Mouse (Mus musculus) E14TG2a.4 (cell line): ENCODE results near the gene Notch4.
A peak's percentile ranks its signal among the peaks of the same experiment; 100 is the strongest.
"Not testable (repeated sequence)": the region's sequence is repeated elsewhere in the genome, so short reads cannot be mapped to it uniquely, and the experiment has no call there.

Experiments
- H3K27me3 ChIP-seq: 2 replicates; pipeline ENCODE4 v1.6.1; 2014; ENCODE audit warnings: low read length, control low read depth; ENCODE audit not compliant: insufficient read depth
- H3K36me3 ChIP-seq: 2 replicates; pipeline ENCODE4 v1.6.1; 2014; ENCODE audit warnings: low read length, control low read depth; ENCODE audit not compliant: insufficient read depth
- H3K4me1 ChIP-seq: replicated peaks from 2 replicates; pipeline ENCODE4 v1.6.1; 2014; ENCODE audit warnings: low read depth, low read length, control low read depth
- H3K4me3 ChIP-seq: replicated peaks from 2 replicates; pipeline ENCODE4 v1.5.1; 2014; ENCODE audit warnings: mild to moderate bottlenecking, low read length
- H3K9me3 ChIP-seq: 2 replicates; pipeline ENCODE4 v1.6.1; 2014; ENCODE audit warnings: low read length, control low read depth
- CTCF ChIP-seq: conservative IDR thresholded peaks from 2 replicates; pipeline ENCODE4 v1.5.1; 2014; ENCODE audit warnings: low read length
- NANOG ChIP-seq: IDR thresholded peaks from 2 replicates; pipeline ENCODE4 v1.6.1; 2014; ENCODE audit warnings: borderline replicate concordance, low read length, mixed read lengths
- POU5F1 ChIP-seq: IDR thresholded peaks from 2 replicates; pipeline ENCODE4 v1.6.1; 2014; ENCODE audit warnings: low read length, borderline replicate concordance

The Notch4 gene

DNA sequence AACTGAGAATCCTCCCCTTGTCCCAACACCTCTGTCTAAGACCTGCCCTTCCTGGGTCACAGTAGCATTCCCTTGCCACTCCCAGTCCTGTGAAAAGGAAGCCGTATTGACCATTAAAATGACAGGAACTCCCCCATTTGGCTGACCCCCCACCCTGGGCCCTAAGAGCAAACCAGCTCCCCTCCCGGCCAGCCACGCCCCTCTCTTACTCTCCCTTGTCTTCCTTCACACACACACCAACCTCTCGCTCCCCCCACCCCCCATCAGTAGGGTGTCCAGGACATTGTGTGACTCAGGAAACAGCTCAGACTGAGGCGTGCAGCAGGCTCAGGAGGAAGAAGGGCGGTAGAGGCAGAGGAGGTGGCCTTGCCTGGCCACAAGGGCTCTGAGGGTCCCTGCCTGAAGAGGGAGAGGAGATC lies at the start of gene Notch4:
Gene Notch4 (plus strand): TSS at position 266 of the 419 bp plus-strand sequence.
- no peak for TF ChIP-seq CTCF
- Histone ChIP-seq H3K9me3 (no peaks in the 10 kb centered on the region), H3K4me1 (peaks cover 84% of the 10 kb centered on the region), H3K4me3 (peak within 1 kb of the TSS; percentile 80), H3K36me3 (peaks cover 38% of the 10 kb centered on the region), H3K27me3 (no peaks in the 10 kb centered on the region)

DNA sequence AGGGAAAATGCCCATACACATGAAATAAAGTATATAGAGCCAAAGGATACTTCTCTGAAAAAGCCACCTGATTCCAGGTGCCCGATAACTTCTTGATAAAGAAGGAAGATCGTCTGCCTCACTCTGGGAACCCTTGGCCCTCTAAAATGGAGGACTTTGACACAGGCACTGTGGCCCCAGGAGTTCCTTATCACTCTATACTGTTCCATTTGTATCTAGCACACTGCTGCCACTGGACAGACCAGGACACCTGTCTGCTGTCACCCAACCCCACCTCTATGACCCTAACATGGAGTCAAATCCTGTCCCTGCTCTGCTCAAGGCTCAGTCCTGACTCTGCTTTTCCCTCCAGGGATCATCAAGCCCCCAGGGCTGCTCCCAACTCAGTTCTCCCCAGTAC lies 47.6 kb upstream of the Notch4 start:
- Histone ChIP-seq H3K27me3 (peaks cover 11% of the 10 kb centered on the region; the same call in 1 of the 2 replicates), H3K9me3 (no peaks in the 10 kb centered on the region), H3K4me1 (no peaks in the 10 kb centered on the region), H3K4me3 (no peak overlapping the region), H3K36me3 (no peaks in the 10 kb centered on the region)
- TF ChIP-seq POU5F1 (no peak), NANOG (no peak), CTCF (no peak)

DNA sequence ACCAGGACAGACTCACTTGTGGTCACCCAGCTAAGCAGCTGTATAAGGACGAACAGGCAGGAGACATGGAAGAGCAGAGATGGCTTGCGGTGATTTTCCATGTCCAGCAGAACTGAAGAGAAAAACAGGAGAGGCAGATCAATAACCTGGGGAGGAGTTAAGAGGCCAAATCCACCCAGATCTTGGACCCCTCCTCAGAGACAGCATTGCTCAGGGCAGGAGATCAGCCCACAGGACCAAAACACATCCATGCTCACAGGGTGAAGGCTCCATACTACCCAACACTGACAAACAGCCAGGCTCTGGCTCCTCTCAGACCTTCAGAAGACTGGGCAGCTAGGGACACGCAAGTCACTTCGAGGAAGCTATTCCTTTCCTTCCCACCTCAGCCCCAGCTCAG lies 46.8 kb upstream of the Notch4 start, which contains the start of gene Btnl6:
Gene Btnl6 (minus strand): TSS at position 101 of the 400 bp plus-strand sequence.
- Histone ChIP-seq H3K4me1 (no peaks in the 10 kb centered on the region), H3K27me3 (peaks cover 11% of the 10 kb centered on the region; the same call in 1 of the 2 replicates), H3K36me3 (no peaks in the 10 kb centered on the region), H3K4me3 (no peak within 1 kb of the TSS), H3K9me3 (no peaks in the 10 kb centered on the region)
- TF ChIP-seq NANOG (no peak), CTCF (no peak), POU5F1 (no peak)

DNA sequence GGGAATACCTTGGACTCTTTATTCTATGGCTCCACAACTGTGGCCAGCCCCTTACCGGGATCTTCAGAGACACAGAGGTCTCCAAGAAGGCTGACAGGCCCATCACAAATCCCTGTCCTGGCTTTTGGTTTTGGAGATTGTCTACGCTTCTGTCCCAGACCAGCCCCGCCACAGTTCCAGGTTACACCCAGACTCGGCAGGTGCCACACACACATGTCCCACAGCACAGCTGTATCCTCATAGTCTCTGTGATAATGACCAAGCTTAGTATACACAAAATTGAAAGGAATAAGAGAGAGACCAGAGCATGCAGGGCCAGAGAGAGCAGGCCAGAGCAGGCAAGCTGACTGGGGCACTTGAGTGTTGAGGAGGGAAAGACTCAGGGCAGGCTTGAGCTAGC lies 46.3 kb upstream of the Notch4 start:
- no peaks in the 10 kb centered on the region for H3K4me1 ChIP-seq
- peaks cover 11% of the 10 kb centered on the region; the same call in 1 of the 2 replicates for H3K27me3 ChIP-seq
- no peaks in the 10 kb centered on the region for H3K9me3 ChIP-seq
- no peaks in the 10 kb centered on the region for H3K36me3 ChIP-seq
- TF ChIP-seq POU5F1 (no peak), CTCF (no peak), NANOG (no peak)
- H3K4me3 ChIP-seq = no peak overlapping the region

DNA sequence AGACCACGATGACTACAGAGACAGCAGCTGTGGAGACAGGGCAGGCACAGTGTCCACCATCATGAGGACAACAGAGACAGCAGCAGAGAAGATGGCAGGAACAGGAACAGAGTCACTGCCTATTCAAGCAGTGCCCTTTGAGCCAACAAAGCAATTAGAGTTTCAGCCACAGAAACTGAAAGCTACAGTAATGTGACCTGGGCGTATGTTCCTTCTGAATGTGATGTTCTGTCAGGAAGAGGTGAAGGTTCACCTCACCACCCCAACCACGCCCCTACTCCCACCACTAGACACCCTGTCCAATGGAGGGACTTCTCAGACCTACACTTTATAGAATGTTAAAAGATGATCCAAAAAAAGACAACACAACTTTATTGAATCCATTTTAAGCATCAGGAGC lies 45.5 kb upstream of the Notch4 start:
- not testable (repeated sequence) for H3K4me3 ChIP-seq, H3K4me1 ChIP-seq, H3K36me3 ChIP-seq, H3K9me3 ChIP-seq
- H3K27me3 ChIP-seq = peaks cover 11% of the 10 kb centered on the region; the same call in 1 of the 2 replicates

DNA sequence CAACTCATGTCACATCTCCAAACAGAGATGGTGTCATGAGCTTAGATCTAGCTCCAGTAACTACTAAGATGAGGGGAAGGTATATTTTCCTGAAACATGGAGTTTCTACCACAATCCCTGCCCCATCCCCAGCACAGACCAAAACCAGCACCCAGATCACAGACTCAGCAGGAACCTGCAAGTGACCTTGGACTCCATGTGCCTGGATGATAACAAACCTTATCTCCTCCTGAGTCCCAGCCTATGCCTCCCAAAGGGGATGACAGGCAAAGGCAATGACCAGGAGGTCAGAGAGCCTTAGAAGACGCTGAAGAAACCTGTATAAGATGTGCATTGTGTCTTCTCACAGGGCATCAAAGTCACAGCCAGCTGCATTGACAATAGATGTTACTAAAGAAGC lies 45.1 kb upstream of the Notch4 start:
- H3K4me1 ChIP-seq = no peaks in the 10 kb centered on the region
- H3K36me3 ChIP-seq = no peaks in the 10 kb centered on the region
- no peak overlapping the region for H3K4me3 ChIP-seq
- no peak for TF ChIP-seq CTCF
- no peak for TF ChIP-seq NANOG
- no peak for TF ChIP-seq POU5F1
- no peaks in the 10 kb centered on the region for H3K9me3 ChIP-seq
- H3K27me3 ChIP-seq = peaks cover 8% of the 10 kb centered on the region; the same call in 1 of the 2 replicates

DNA sequence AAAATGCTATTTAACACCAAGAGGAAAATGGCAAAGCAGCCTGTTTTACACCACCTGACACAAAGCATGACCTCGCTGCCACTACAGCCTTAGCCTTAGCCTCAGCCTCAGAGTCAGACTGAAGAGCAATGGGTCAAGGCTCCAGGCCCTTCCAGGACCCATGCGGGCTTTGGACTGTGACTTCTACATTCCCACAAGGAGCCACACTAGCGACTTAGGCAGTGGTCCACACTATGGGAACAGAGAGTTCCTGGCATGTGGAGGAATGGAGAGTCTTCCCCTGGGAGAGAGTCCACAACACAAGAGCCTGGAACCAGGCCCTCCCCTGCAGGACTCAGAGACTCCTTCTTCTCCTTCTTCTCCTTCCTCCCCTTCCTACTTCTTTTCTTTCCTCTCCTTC lies 31.4 kb upstream of the Notch4 start:
- Histone ChIP-seq H3K4me1 (no peaks in the 10 kb centered on the region; the same call in 1 of the 2 replicates), H3K9me3 (peaks cover 25% of the 10 kb centered on the region), H3K36me3 (peaks cover 21% of the 10 kb centered on the region), H3K4me3 (no peak overlapping the region), H3K27me3 (no peaks in the 10 kb centered on the region)
- TF ChIP-seq NANOG = no peak
- TF ChIP-seq POU5F1 = no peak
- no peak for TF ChIP-seq CTCF

DNA sequence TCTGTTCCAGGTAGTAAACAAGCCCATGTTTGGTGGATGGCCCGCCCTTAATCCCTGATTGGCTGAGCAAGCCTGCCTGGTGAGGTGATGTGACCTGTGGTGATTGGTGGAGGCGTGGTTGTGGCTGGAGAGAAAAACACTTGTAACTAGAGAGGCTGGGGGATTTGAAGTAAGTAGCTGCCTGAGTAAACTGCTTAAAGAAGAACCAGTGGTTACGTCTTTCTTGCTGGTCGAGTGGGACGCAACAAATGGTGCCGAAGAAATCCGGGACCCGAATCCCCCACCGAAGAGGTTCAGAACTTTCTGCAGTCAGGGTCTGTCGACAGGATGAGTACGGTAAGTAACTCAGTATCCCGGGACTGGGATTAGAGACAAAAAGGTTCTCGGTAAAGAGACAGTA lies 20.5 kb upstream of the Notch4 start:
- peak overlapping the region; percentile 61 for H3K4me3 ChIP-seq
- H3K27me3 ChIP-seq = not testable (repeated sequence)

DNA sequence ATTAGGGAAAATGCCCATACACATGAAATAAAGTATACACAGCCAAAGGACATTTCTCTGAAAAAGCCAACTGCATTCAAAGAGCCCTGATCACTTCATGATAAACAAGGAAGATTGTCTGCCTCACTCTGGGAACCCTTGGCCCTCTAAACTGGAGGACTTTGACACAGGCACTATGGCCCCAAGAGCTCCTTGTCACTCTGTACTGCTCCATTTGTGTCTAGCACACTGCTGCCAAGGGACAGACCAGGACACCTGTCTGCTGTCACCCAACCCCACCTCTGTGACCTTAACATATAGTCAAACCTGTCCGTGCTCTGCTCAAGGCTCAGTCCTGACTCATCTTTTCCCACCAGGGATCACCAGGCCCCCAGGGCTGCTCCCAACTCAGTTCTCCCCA lies 17.3 kb upstream of the Notch4 start:
- no peaks in the 10 kb centered on the region for H3K27me3 ChIP-seq
- TF ChIP-seq POU5F1 (no peak), NANOG (no peak), CTCF (no peak)
- H3K4me1 ChIP-seq = peaks cover 20% of the 10 kb centered on the region; the same call in 1 of the 2 replicates
- no peak overlapping the region for H3K4me3 ChIP-seq
- peaks cover 23% of the 10 kb centered on the region for H3K36me3 ChIP-seq
- peaks cover 5% of the 10 kb centered on the region for H3K9me3 ChIP-seq

More for the DNA sequence above, 20.5 kb upstream of the Notch4 start:
- Histone ChIP-seq H3K36me3 (peaks cover 32% of the 10 kb centered on the region), H3K4me1 (peaks cover 25% of the 10 kb centered on the region; the same call in 1 of the 2 replicates)
- not testable (repeated sequence) for H3K9me3 ChIP-seq
